Mouse (Mus musculus) heart, adult 2 months (tissue): ENCODE results near the gene Sfta2. TPM values are rescaled to one million over a fixed set of nuclear protein-coding genes. Genes with fewer than 3 reads are reported as not detected.

ENCODE experiments used
- DNase-seq, 2 experiments: peaks; one replicate each; pipeline ENCODE4 v3.0.0; 2021
- H3K27ac ChIP-seq: fragments of 200-600 bp; 2 replicates; pipeline ENCODE4 v1.8.1; 2022
- H3K27me3 ChIP-seq: fragments of 200-500 bp; 2 replicates; pipeline ENCODE4 v1.6.1; 2012; ENCODE audit warnings: mild to moderate bottlenecking, low read length, inconsistent platforms, mixed read lengths; ENCODE audit not compliant: control insufficient read depth, insufficient read depth
- H3K36me3 ChIP-seq: fragments of 200-500 bp; 2 replicates; pipeline ENCODE4 v1.6.1; 2012; ENCODE audit warnings: low read length, inconsistent platforms; ENCODE audit not compliant: control insufficient read depth, insufficient read depth
- H3K4me1 ChIP-seq: fragments of 200-500 bp; 2 replicates; pipeline ENCODE4 v1.6.1; 2011; ENCODE audit warnings: low read length; ENCODE audit not compliant: control insufficient read depth, insufficient read depth
- H3K4me3 ChIP-seq: fragments of 200-600 bp; 2 replicates; pipeline ENCODE4 v1.8.1; 2022
- H3K79me2 ChIP-seq: fragments of 200-500 bp; replicated peaks from 2 replicates; pipeline ENCODE4 v1.6.1; 2012; ENCODE audit warnings: mild to moderate bottlenecking, inconsistent platforms, low read length, moderate library complexity, mixed read lengths; ENCODE audit not compliant: control insufficient read depth, insufficient read depth
- H3K9ac ChIP-seq: fragments of 200-500 bp; 2 replicates; pipeline ENCODE4 v1.6.1; 2012; ENCODE audit warnings: low read depth, mild to moderate bottlenecking, control low read depth, inconsistent platforms, low read length, mixed read lengths
- CTCF ChIP-seq: fragments of 200-600 bp; IDR thresholded peaks from 2 replicates; pipeline ENCODE4 v1.8.1; 2022; ENCODE audit warnings: antibody characterized with exemption, mild to moderate bottlenecking, moderate library complexity
- EP300 ChIP-seq: fragments of 200-500 bp; IDR thresholded peaks from 2 replicates; pipeline ENCODE4 v1.6.1; 2011; ENCODE audit warnings: low read depth, low read length, control low read depth; ENCODE audit not compliant: insufficient read depth
- POLR2A ChIP-seq: fragments of 200-500 bp; IDR thresholded peaks from 2 replicates; pipeline ENCODE4 v1.6.1; 2011; ENCODE audit warnings: mild to moderate bottlenecking, low read depth, low read length, control low read depth; ENCODE audit not compliant: insufficient read depth
- WGBS: fragments of 180-500 bp; shearing (Covaris S2); methylation state at CpG from one replicate; pipeline ENCODE4 v1.1.7; 2018; 5-methylcytosine and 5-hydroxymethylcytosine counted together
- intact Hi-C: fragments of 180-260 bp; cut with DNase I; formaldehyde crosslinking; loops from one replicate; pipeline ENCODE4 v1.15.1; 2025
- polyA plus RNA-seq: library from polyadenylated mRNA; depleted of rRNA; stranded (reverse); fragments of >200 nt; gene quantifications from 2 replicates; pipeline ENCODE4 v1.2.3, GENCODE M21; 2012
- total RNA-seq, 2 experiments: library from RNA; stranded (reverse); gene quantifications; 2 replicates each; pipeline ENCODE4 v1.2.3; 2021

The Sfta2 gene
- total and polyA plus RNA-seq, 3 experiments = 0.47 TPM; not detected in 2

GRCm38 (mm10) chr17:35653086-35653485 lies 51.7 kb downstream of the Sfta2 start:
- H3K27ac ChIP-seq = no peak overlapping the region
- no peaks in the 10 kb centered on the region for H3K79me2 ChIP-seq
- H3K27me3 ChIP-seq = no peaks in the 10 kb centered on the region
- DNase-seq = no peak
- no peaks in the 10 kb centered on the region for H3K4me1 ChIP-seq
- no peaks in the 10 kb centered on the region for H3K36me3 ChIP-seq
- TF ChIP-seq POLR2A (no peak), CTCF (no peak), EP300 (no peak)
- intact Hi-C loops = no loop called here
- H3K4me3 ChIP-seq = no peak overlapping the region
- H3K9ac ChIP-seq = no peak overlapping the region
- WGBS = 74% methylated on average over 2 of the region's 2 CpGs

GRCm38 (mm10) chr17:35665957-35666515 lies 64.7 kb downstream of the Sfta2 start:
- WGBS = 84% methylated on average over 17 of the region's 17 CpGs

GRCm38 (mm10) chr17:35666851-35667256 lies 65.5 kb downstream of the Sfta2 start:
- no peak for TF ChIP-seq EP300
- no peak for TF ChIP-seq POLR2A
- TF ChIP-seq CTCF = no peak
- Histone ChIP-seq H3K27ac (peak overlapping the region; percentile 87), H3K36me3 (no peaks in the 10 kb centered on the region), H3K79me2 (no peaks in the 10 kb centered on the region), H3K9ac (peak overlapping the region; percentile 73), H3K4me3 (peak overlapping the region; percentile 88), H3K27me3 (no peaks in the 10 kb centered on the region), H3K4me1 (peaks cover 2% of the 10 kb centered on the region; the same call in 1 of the 2 replicates)
- WGBS = 4% methylated on average over 13 of the region's 13 CpGs
- intact Hi-C loops = no loop called here
- peak in 1 of 2 experiments; percentile 17 for DNase-seq

More at GRCm38 (mm10) chr17:35665957-35666515, 64.7 kb downstream of the Sfta2 start:
- H3K27ac ChIP-seq = no peak overlapping the region
- H3K9ac ChIP-seq = no peak overlapping the region
- no peaks in the 10 kb centered on the region for H3K36me3 ChIP-seq
- TF ChIP-seq CTCF (peak; percentile 32), POLR2A (no peak)
- H3K4me3 ChIP-seq = no peak overlapping the region
- H3K27me3 ChIP-seq = no peaks in the 10 kb centered on the region
- peaks cover 2% of the 10 kb centered on the region; the same call in 1 of the 2 replicates for H3K4me1 ChIP-seq
- H3K79me2 ChIP-seq = no peaks in the 10 kb centered on the region
- intact Hi-C loops = no loop called here
- no peak for DNase-seq

- peak within 1 kb of the TSS; percentile 89 for H3K9ac ChIP-seq
- H3K27me3 ChIP-seq = no peaks in the 10 kb centered on the region
- under 1% methylated on average over 61 of the region's 61 CpGs for WGBS
- H3K27ac ChIP-seq = peak within 1 kb of the TSS; percentile 87
- no peaks in the 10 kb centered on the region for H3K79me2 ChIP-seq
- H3K36me3 ChIP-seq = no peaks in the 10 kb centered on the region
- peak; percentile 97 to 98 for DNase-seq
- H3K4me3 ChIP-seq = peak within 1 kb of the TSS; percentile 88
- intact Hi-C loops = no loop called here
- peaks cover 2% of the 10 kb centered on the region; the same call in 1 of the 2 replicates for H3K4me1 ChIP-seq
- TF ChIP-seq EP300 (0 out of 2 replicates have a peak, but pooled peaks have one; percentile 17), POLR2A (peak; percentile 93), CTCF (0 out of 2 replicates have a peak, but pooled peaks have one; percentile 21)
Measured at GRCm38 (mm10) chr17:35667334-35668065, 66.2 kb downstream of the Sfta2 start, which contains the start of gene Vars2. Gene Vars2 (minus strand): TSS chr17:35667592.

GRCm38 (mm10) chr17:35669731-35670130 lies 68.4 kb downstream of the Sfta2 start:
- TF ChIP-seq POLR2A (no peak), EP300 (no peak), CTCF (no peak)
- Histone ChIP-seq H3K27me3 (no peaks in the 10 kb centered on the region), H3K79me2 (no peaks in the 10 kb centered on the region), H3K27ac (no peak overlapping the region), H3K9ac (no peak overlapping the region), H3K36me3 (no peaks in the 10 kb centered on the region), H3K4me1 (peaks cover 3% of the 10 kb centered on the region; the same call in 1 of the 2 replicates), H3K4me3 (no peak overlapping the region)
- intact Hi-C loops = no loop called here
- 93% methylated on average over 9 of the region's 9 CpGs for WGBS
- DNase-seq = no peak

- Histone ChIP-seq H3K36me3 (no peaks in the 10 kb centered on the region), H3K27ac (no peak overlapping the region), H3K4me1 (peaks cover 1% of the 10 kb centered on the region; the same call in 1 of the 2 replicates), H3K4me3 (no peak overlapping the region), H3K27me3 (no peaks in the 10 kb centered on the region), H3K9ac (no peak overlapping the region), H3K79me2 (no peaks in the 10 kb centered on the region)
- 90% methylated on average over 6 of the region's 6 CpGs for WGBS
- no peak for DNase-seq
- TF ChIP-seq EP300 (no peak), CTCF (no peak), POLR2A (no peak)
- intact Hi-C loops = no loop called here
Measured at GRCm38 (mm10) chr17:35671846-35672245, 70.5 kb downstream of the Sfta2 start.
